Mouse (Mus musculus) midbrain, embryonic 12.5 days (tissue): ENCODE measurements at regions not wholly inside any gene's neighbourhood (a gene's known extent, or its start where the extent isn't known, plus 50 kb on each side); places are given as distances from the start of the nearest gene placed in this dataset.

Experiments
- ATAC-seq: fragments of 200-750 bp; cut with Nextera tagmentation; 2 replicates; pipeline ENCODE4 v1.8.0; 2017; ENCODE audit warnings: low read depth, moderate TSS enrichment, moderate library complexity; ENCODE audit not compliant: low FRiP score
- H3K27ac ChIP-seq: fragments of 300-500 bp; sonication (generic); replicated peaks from 2 replicates; pipeline ENCODE4 v1.5.1; 2016; ENCODE audit warnings: mild to moderate bottlenecking
- H3K27me3 ChIP-seq: fragments of 300-500 bp; sonication (generic); 2 replicates; pipeline ENCODE4 v1.6.1; 2016; ENCODE audit warnings: mild to moderate bottlenecking
- H3K36me3 ChIP-seq: fragments of 300-500 bp; sonication (generic); 2 replicates; pipeline ENCODE4 v1.6.1; 2016
- H3K4me1 ChIP-seq: fragments of 300-500 bp; sonication (generic); 2 replicates; pipeline ENCODE4 v1.6.1; 2016
- H3K4me2 ChIP-seq: fragments of 300-500 bp; sonication (generic); replicated peaks from 2 replicates; pipeline ENCODE4 v1.6.1; 2016; ENCODE audit warnings: mild to moderate bottlenecking, moderate library complexity
- H3K4me3 ChIP-seq: fragments of 300-500 bp; sonication (generic); 2 replicates; pipeline ENCODE4 v1.5.1; 2016; ENCODE audit warnings: mild to moderate bottlenecking
- H3K9ac ChIP-seq: fragments of 300-500 bp; sonication (generic); replicated peaks from 2 replicates; pipeline ENCODE4 v1.6.1; 2016; ENCODE audit warnings: mild to moderate bottlenecking, moderate library complexity
- H3K9me3 ChIP-seq: fragments of 300-500 bp; sonication (generic); 2 replicates; pipeline ENCODE4 v1.6.1; 2016; ENCODE audit warnings: mild to moderate bottlenecking
- WGBS: fragments of 180-500 bp; shearing (Covaris S2); methylation state at CpG from one replicate; pipeline ENCODE4 v1.1.7; 2016; 5-methylcytosine and 5-hydroxymethylcytosine counted together

DNA sequence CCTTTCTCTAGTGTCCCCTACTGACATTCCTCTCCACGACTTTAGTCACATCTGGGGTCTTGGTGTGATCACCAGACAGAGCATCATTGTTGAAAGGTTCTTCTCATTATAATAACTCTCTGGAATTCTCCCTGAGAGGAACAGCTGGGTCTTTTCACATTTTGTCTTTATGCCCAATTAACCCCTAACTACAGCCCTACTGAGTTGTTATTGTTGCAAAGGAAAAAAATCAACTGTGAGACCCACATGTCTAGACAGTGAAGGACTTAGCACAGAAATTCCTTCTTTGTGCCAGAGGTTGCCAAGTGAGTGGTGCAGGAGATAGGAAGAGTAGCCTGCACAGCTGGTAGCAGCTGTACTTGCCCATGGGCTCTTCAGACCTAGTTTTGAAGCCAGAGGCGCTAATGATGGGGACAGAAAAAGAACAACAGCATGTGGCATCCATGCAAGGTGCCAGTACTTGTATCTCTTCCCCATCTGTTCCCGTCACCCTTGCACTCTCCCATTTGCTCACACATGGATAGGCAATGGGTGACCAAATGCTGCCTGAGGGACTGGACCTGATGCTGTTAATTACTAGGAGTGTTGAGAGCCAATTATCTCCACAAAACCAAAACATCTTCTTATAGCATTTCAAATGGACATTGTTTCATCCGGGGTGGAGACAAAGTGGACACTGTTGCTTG lies 189.1 kb downstream of the Olfm4 start:
- 0 out of 2 replicates have a peak overlapping the region, but pooled peaks have one; percentile 30 for H3K27ac ChIP-seq

GRCm38 (mm10) chr14:80176464-80176863 lies 192.6 kb downstream of the Olfm4 start:
- 77% methylated on average over 6 of the region's 6 CpGs for WGBS
- Histone ChIP-seq H3K27ac (no peak overlapping the region), H3K27me3 (peaks cover 4% of the 10 kb centered on the region; the same call in 1 of the 2 replicates), H3K36me3 (no peaks in the 10 kb centered on the region), H3K4me3 (no peak overlapping the region), H3K9ac (no peak overlapping the region), H3K4me1 (peaks cover 7% of the 10 kb centered on the region; the same call in 1 of the 2 replicates), H3K4me2 (no peak overlapping the region), H3K9me3 (no peaks in the 10 kb centered on the region)
- ATAC-seq: no peak

More for the DNA sequence above, 189.1 kb downstream of the Olfm4 start:
- H3K4me2 ChIP-seq: no peak overlapping the region
- no peak overlapping the region for H3K4me3 ChIP-seq
- H3K9ac ChIP-seq: no peak overlapping the region
- no peaks in the 10 kb centered on the region for H3K36me3 ChIP-seq
- H3K4me1 ChIP-seq: peaks cover 24% of the 10 kb centered on the region
- ATAC-seq: peak; percentile 50; the same call in 1 of the 2 replicates
- H3K27me3 ChIP-seq: peaks cover 7% of the 10 kb centered on the region; the same call in 1 of the 2 replicates
- 45% methylated on average over 4 of the region's 4 CpGs for WGBS
- no peaks in the 10 kb centered on the region for H3K9me3 ChIP-seq

GRCm38 (mm10) chr14:80195041-80195440 lies 211.2 kb downstream of the Olfm4 start:
- no peak overlapping the region for H3K27ac ChIP-seq
- H3K4me2 ChIP-seq: no peak overlapping the region
- H3K9me3 ChIP-seq: no peaks in the 10 kb centered on the region
- ATAC-seq: no peak
- no peak overlapping the region for H3K4me3 ChIP-seq
- no peak overlapping the region for H3K9ac ChIP-seq
- H3K36me3 ChIP-seq: no peaks in the 10 kb centered on the region
- no peaks in the 10 kb centered on the region for H3K27me3 ChIP-seq
- H3K4me1 ChIP-seq: peaks cover 5% of the 10 kb centered on the region; the same call in 1 of the 2 replicates
- WGBS: 72% methylated on average over 2 of the region's 2 CpGs

DNA sequence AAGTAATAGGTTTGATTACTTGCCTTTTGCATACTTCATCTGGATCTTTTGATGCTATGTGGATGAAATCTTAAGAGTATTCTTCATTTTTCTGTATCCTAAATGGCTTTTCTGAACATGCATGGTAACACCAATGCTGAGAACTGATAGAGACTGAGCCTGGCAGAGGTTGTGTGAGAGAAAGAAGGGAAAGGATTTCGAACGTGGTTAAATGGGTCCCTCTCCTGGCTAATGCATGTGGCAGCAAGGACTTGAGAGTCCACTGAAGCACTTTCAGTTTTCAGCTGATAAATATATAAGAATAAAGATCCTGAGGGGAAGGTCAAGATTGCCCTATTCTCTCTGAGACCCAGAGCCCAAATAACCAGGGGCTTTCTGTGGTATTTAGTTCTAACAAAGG lies 229.0 kb downstream of the Olfm4 start:
- Histone ChIP-seq H3K9me3 (no peaks in the 10 kb centered on the region), H3K36me3 (no peaks in the 10 kb centered on the region), H3K4me1 (peaks cover 5% of the 10 kb centered on the region; the same call in 1 of the 2 replicates), H3K27ac (no peak overlapping the region), H3K9ac (no peak overlapping the region), H3K4me2 (no peak overlapping the region), H3K27me3 (peaks cover 30% of the 10 kb centered on the region), H3K4me3 (no peak overlapping the region)
- peak; percentile 68; the same call in 1 of the 2 replicates for ATAC-seq
- WGBS: 25% methylated on average over 2 of the region's 2 CpGs

GRCm38 (mm10) chr14:80213666-80214065 lies 229.8 kb downstream of the Olfm4 start:
- no peak overlapping the region for H3K4me3 ChIP-seq
- no peak for ATAC-seq
- H3K27me3 ChIP-seq: peaks cover 30% of the 10 kb centered on the region
- no peaks in the 10 kb centered on the region for H3K36me3 ChIP-seq
- WGBS: 59% methylated on average over 9 of the region's 9 CpGs
- H3K4me1 ChIP-seq: peaks cover 5% of the 10 kb centered on the region; the same call in 1 of the 2 replicates
- H3K9ac ChIP-seq: no peak overlapping the region
- H3K9me3 ChIP-seq: no peaks in the 10 kb centered on the region
- no peak overlapping the region for H3K27ac ChIP-seq
- no peak overlapping the region for H3K4me2 ChIP-seq

DNA sequence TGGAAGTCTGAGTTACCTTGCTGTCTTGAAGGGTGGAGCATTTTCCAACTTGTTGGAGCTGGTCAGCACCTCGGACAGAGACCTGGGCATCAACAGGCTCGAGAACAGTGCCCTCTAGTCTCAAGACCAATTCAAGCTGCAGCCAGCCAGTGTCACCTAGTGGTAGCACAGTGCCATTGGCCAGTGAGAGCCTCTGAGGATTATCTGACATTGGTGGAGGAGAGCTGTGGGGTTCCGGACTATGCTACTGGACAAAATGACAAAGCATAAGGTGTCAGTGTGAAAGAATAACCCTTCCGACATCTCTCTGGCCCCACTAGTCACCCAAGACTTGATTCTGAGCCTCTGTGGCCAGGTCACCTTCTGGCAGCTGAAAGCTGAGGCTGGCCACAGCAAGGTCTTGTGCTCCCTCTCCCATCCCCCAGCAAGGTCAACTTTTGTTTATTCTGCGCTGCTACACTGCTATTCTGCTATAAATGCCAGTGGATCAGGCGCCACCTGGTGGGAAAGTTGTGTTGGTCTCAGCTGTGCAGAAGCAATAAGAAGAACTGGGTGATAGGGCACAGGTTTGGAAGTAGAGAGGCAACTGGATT lies 232.2 kb downstream of the Olfm4 start:
- H3K36me3 ChIP-seq: no peaks in the 10 kb centered on the region
- peaks cover 30% of the 10 kb centered on the region for H3K27me3 ChIP-seq
- 8% methylated on average over 6 of the region's 6 CpGs for WGBS
- no peak overlapping the region for H3K9ac ChIP-seq
- peaks cover 5% of the 10 kb centered on the region; the same call in 1 of the 2 replicates for H3K4me1 ChIP-seq
- no peak overlapping the region for H3K4me3 ChIP-seq
- no peak overlapping the region for H3K27ac ChIP-seq
- H3K9me3 ChIP-seq: no peaks in the 10 kb centered on the region
- no peak overlapping the region for H3K4me2 ChIP-seq
- peak; percentile 71 for ATAC-seq

DNA sequence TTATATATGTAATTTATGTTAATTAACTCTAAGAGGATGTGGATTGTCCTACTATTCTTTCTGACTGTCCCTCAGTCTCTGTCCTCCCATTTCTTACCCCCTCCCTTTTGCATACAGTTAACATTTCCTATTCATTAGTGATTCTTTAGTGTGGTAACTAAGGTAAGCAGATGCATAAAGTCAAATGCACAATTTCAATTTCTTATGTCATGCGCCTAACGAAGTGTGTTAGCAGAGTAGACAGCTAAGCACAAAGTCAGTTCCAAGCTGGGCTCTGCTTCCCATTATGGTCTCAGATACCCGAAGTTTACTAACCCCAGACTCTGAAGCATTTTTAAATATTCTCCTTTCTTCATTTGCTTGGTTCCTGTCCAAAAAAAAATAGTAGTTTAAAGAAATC lies 248.2 kb downstream of the Olfm4 start:
- Histone ChIP-seq H3K4me3 (no peak overlapping the region), H3K9me3 (no peaks in the 10 kb centered on the region), H3K36me3 (no peaks in the 10 kb centered on the region), H3K4me1 (no peaks in the 10 kb centered on the region), H3K4me2 (no peak overlapping the region), H3K27me3 (no peaks in the 10 kb centered on the region), H3K27ac (no peak overlapping the region), H3K9ac (no peak overlapping the region)
- no peak for ATAC-seq
- WGBS: 90% methylated on average over 3 of the region's 3 CpGs

GRCm38 (mm10) chr14:80232976-80233375 lies 249.1 kb downstream of the Olfm4 start:
- WGBS: 81% methylated on average over 3 of the region's 3 CpGs

DNA sequence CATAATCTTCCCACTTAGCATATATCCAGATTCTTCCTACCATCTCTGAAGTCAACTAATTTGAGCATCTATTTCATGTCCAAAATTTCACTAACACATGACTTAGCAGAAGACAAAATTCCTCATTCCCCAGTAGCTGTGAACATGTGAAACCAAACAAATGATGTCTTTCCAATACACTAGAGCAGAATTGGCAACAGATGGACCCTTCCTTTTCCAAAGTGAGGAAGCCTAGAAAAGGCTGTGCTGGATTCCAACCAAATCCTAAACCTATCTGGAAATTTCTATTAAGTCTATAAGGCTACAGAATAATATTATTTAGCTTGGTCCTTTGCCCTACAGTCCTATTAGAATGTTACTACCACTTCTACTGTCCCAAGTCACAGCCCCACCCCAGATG lies 253.3 kb downstream of the Olfm4 start:
- H3K4me3 ChIP-seq: no peak overlapping the region
- no peak for ATAC-seq
- no peaks in the 10 kb centered on the region for H3K27me3 ChIP-seq
- no peaks in the 10 kb centered on the region for H3K36me3 ChIP-seq
- H3K9ac ChIP-seq: no peak overlapping the region
- no peak overlapping the region for H3K4me2 ChIP-seq
- no peaks in the 10 kb centered on the region for H3K4me1 ChIP-seq
- no peaks in the 10 kb centered on the region for H3K9me3 ChIP-seq
- H3K27ac ChIP-seq: no peak overlapping the region

More at GRCm38 (mm10) chr14:80232976-80233375, 249.1 kb downstream of the Olfm4 start:
- Histone ChIP-seq H3K4me3 (no peak overlapping the region), H3K9me3 (no peaks in the 10 kb centered on the region), H3K36me3 (no peaks in the 10 kb centered on the region), H3K27ac (no peak overlapping the region), H3K9ac (no peak overlapping the region), H3K4me2 (no peak overlapping the region), H3K27me3 (no peaks in the 10 kb centered on the region), H3K4me1 (no peaks in the 10 kb centered on the region)
- ATAC-seq: no peak

DNA sequence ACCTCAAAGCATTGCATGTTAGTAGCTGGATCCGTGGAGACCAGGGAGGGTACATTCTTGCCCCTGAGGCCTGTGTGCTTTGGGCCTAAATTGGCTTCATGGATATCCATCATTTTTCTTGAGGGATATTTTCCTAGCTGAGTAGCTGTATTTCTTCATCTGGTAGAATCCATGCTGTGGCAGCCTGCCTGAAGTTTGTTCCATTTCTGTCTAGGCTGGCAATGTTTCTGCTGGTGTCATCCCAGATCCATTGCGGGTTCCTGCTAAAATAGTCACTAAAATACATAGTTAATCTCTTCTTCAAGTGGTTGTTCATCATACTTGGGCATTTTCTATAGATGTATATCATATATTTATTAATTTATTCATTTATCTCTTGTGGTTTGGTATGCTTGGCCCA lies 253.7 kb downstream of the Olfm4 start:
- no peak overlapping the region for H3K4me3 ChIP-seq
- no peak overlapping the region for H3K27ac ChIP-seq
- no peak for ATAC-seq
- no peaks in the 10 kb centered on the region for H3K4me1 ChIP-seq
- no peak overlapping the region for H3K4me2 ChIP-seq
- no peaks in the 10 kb centered on the region for H3K36me3 ChIP-seq
- no peak overlapping the region for H3K9ac ChIP-seq
- 79% methylated on average over 2 of the region's 2 CpGs for WGBS
- H3K27me3 ChIP-seq: no peaks in the 10 kb centered on the region
- H3K9me3 ChIP-seq: no peaks in the 10 kb centered on the region

GRCm38 (mm10) chr14:80244640-80245302 lies 260.9 kb downstream of the Olfm4 start:
- H3K4me3 ChIP-seq: no peak overlapping the region
- H3K36me3 ChIP-seq: no peaks in the 10 kb centered on the region
- no peaks in the 10 kb centered on the region for H3K9me3 ChIP-seq
- no peak overlapping the region for H3K4me2 ChIP-seq
- H3K27me3 ChIP-seq: no peaks in the 10 kb centered on the region
- ATAC-seq: no peak
- H3K9ac ChIP-seq: no peak overlapping the region
- 91% methylated on average over 4 of the region's 4 CpGs for WGBS
- no peak overlapping the region for H3K27ac ChIP-seq
- H3K4me1 ChIP-seq: no peaks in the 10 kb centered on the region

- 97% methylated on average over 2 of the region's 2 CpGs for WGBS
- H3K27ac ChIP-seq: no peak overlapping the region
- no peak for ATAC-seq
Measured at GRCm38 (mm10) chr14:80247575-80247974, 263.7 kb downstream of the Olfm4 start.

More at GRCm38 (mm10) chr14:80247575-80247974, 263.7 kb downstream of the Olfm4 start:
- Histone ChIP-seq H3K27me3 (no peaks in the 10 kb centered on the region), H3K4me3 (no peak overlapping the region), H3K9me3 (no peaks in the 10 kb centered on the region), H3K9ac (no peak overlapping the region), H3K36me3 (no peaks in the 10 kb centered on the region), H3K4me2 (no peak overlapping the region), H3K4me1 (no peaks in the 10 kb centered on the region)
